Mouse (Mus musculus) stomach, embryonic 14.5 days (tissue): ENCODE results near the gene Dnah11. TPM values are rescaled to one million over a fixed set of nuclear protein-coding genes. Genes with fewer than 3 reads are reported as not detected.

Experiments used
- ATAC-seq: fragments of 200-750 bp; cut with Nextera tagmentation; 2 replicates; pipeline ENCODE4 v1.8.0; 2017; ENCODE audit warnings: low read depth, moderate TSS enrichment; ENCODE audit not compliant: insufficient number of reproducible peaks, insufficient read depth, low FRiP score
- H3K27ac ChIP-seq: fragments of 300-500 bp; sonication (generic); 2 replicates; pipeline ENCODE4 v1.5.1; 2014; ENCODE audit warnings: mild to moderate bottlenecking, low read length, moderate library complexity, mixed read lengths
- H3K27me3 ChIP-seq: fragments of 300-500 bp; sonication (generic); 2 replicates; pipeline ENCODE4 v1.6.1; 2014; ENCODE audit warnings: low read length, control low read depth, mixed read lengths; ENCODE audit not compliant: control insufficient read depth, insufficient read depth
- H3K36me3 ChIP-seq: fragments of 300-500 bp; sonication (generic); 2 replicates; pipeline ENCODE4 v1.6.1; 2014; ENCODE audit warnings: mild to moderate bottlenecking, control low read depth, low read length, moderate library complexity, mixed read lengths; ENCODE audit not compliant: control insufficient read depth, insufficient read depth
- H3K4me1 ChIP-seq: fragments of 300-500 bp; sonication (generic); 2 replicates; pipeline ENCODE4 v1.6.1; 2014; ENCODE audit warnings: low read length, control low read depth, mixed read lengths; ENCODE audit not compliant: control insufficient read depth, insufficient read depth
- H3K4me2 ChIP-seq: fragments of 300-500 bp; sonication (generic); replicated peaks from 2 replicates; pipeline ENCODE4 v1.6.1; 2014; ENCODE audit warnings: low read depth, low read length, control low read depth
- H3K4me3 ChIP-seq: fragments of 300-500 bp; sonication (generic); 2 replicates; pipeline ENCODE4 v1.5.1; 2014; ENCODE audit warnings: low read depth, low read length, control low read depth
- H3K9ac ChIP-seq: fragments of 300-500 bp; sonication (generic); replicated peaks from 2 replicates; pipeline ENCODE4 v1.6.1; 2014; ENCODE audit warnings: low read depth, mild to moderate bottlenecking, control low read depth, low read length, moderate library complexity, mixed read lengths
- H3K9me3 ChIP-seq: fragments of 300-500 bp; sonication (generic); 2 replicates; pipeline ENCODE4 v1.6.1; 2016; ENCODE audit warnings: low read depth, low read length, control low read depth; ENCODE audit not compliant: control insufficient read depth
- WGBS: fragments of 180-500 bp; shearing (Covaris S2); extraction: QIAGEN DNeasy Blood & Tissue Kit; methylation state at CpG from one replicate; pipeline ENCODE4 v1.1.7; 2014; 5-methylcytosine and 5-hydroxymethylcytosine counted together
- polyA plus RNA-seq: library from polyadenylated mRNA; unstranded; fragments of >200 nt; fragmentation: Nextera tagmentation; extraction: Ambion mirVana; gene quantifications from 2 replicates; pipeline ENCODE4 v1.2.1, GENCODE M21; 2014

Dnah11 gene
- polyA plus RNA-seq, 1 experiment from 2014 or later: 0.29 TPM

DNA sequence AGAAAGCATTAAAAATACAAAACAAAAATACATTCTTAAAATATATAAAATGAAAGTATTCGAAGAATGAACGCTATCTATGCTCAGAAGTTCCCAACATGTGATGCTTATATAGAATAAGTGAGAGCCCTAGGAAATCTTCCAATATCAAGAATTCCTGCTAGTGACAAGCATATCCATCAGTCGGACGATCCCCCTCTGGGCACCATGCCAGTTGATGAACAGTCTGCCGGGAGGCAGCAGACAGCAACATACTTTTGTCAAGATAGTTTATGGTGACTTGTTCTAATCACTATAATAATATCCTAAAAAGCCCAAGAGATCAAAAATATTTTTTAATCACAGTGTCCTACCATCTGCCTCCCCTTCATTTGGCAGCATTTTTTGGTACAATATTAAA, 114.7 kb downstream of the Dnah11 start:
- no peak for ATAC-seq
- 76% methylated on average over 5 of the region's 5 CpGs for WGBS
- no peak overlapping the region for H3K4me3 ChIP-seq
- H3K36me3 ChIP-seq: no peaks in the 10 kb centered on the region
- H3K9me3 ChIP-seq: no peaks in the 10 kb centered on the region
- H3K4me1 ChIP-seq: no peaks in the 10 kb centered on the region
- H3K4me2 ChIP-seq: no peak overlapping the region
- H3K9ac ChIP-seq: no peak overlapping the region
- H3K27me3 ChIP-seq: no peaks in the 10 kb centered on the region
- no peak overlapping the region for H3K27ac ChIP-seq

GRCm38 (mm10) chr12:118080441-118080840, 118.4 kb downstream of the Dnah11 start:
- H3K9me3 ChIP-seq: no peaks in the 10 kb centered on the region
- H3K4me2 ChIP-seq: no peak overlapping the region
- no peak overlapping the region for H3K9ac ChIP-seq
- H3K27me3 ChIP-seq: no peaks in the 10 kb centered on the region
- H3K27ac ChIP-seq: no peak overlapping the region
- 89% methylated on average over 6 of the region's 6 CpGs for WGBS
- H3K4me3 ChIP-seq: no peak overlapping the region
- no peak for ATAC-seq
- no peaks in the 10 kb centered on the region for H3K4me1 ChIP-seq
- no peaks in the 10 kb centered on the region for H3K36me3 ChIP-seq

DNA sequence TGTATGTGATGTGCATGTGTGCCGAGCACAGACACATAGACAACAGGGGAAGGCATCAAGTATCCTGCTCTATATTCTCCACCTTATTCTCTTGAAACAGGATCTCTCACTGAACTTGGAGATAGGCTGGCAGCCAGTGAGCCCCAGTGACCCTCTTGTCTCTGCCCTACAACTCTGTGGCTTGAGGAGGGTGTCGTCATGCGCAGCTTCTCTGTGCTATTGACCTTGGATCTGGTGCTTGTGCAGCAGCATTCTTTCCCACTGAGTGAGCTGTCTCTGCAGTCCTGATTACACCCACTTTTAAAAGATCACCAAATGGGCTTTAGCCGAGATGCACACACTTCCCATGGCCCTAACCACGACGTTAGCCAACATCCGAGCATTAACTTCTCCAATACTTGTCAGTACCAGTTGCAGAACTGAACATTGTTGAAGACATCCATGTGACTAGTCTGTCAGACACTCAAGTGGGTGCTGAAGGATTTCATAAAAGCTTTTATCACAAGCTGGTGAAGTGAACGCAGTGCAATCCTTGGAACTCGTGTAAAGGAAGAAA, 120.3 kb downstream of the Dnah11 start:
- H3K9ac ChIP-seq: no peak overlapping the region
- no peak for ATAC-seq
- H3K27me3 ChIP-seq: no peaks in the 10 kb centered on the region
- H3K4me1 ChIP-seq: no peaks in the 10 kb centered on the region
- no peak overlapping the region for H3K4me2 ChIP-seq
- H3K36me3 ChIP-seq: no peaks in the 10 kb centered on the region
- H3K4me3 ChIP-seq: no peak overlapping the region
- 78% methylated on average over 9 of the region's 9 CpGs for WGBS
- no peak overlapping the region for H3K27ac ChIP-seq
- H3K9me3 ChIP-seq: no peaks in the 10 kb centered on the region

GRCm38 (mm10) chr12:118076802-118077201, 122.0 kb downstream of the Dnah11 start:
- Histone ChIP-seq H3K9ac (no peak overlapping the region), H3K36me3 (no peaks in the 10 kb centered on the region), H3K4me2 (no peak overlapping the region), H3K9me3 (no peaks in the 10 kb centered on the region), H3K4me1 (no peaks in the 10 kb centered on the region), H3K27ac (no peak overlapping the region), H3K4me3 (no peak overlapping the region), H3K27me3 (no peaks in the 10 kb centered on the region)
- WGBS: 69% methylated on average over 3 of the region's 3 CpGs
- ATAC-seq: no peak

DNA sequence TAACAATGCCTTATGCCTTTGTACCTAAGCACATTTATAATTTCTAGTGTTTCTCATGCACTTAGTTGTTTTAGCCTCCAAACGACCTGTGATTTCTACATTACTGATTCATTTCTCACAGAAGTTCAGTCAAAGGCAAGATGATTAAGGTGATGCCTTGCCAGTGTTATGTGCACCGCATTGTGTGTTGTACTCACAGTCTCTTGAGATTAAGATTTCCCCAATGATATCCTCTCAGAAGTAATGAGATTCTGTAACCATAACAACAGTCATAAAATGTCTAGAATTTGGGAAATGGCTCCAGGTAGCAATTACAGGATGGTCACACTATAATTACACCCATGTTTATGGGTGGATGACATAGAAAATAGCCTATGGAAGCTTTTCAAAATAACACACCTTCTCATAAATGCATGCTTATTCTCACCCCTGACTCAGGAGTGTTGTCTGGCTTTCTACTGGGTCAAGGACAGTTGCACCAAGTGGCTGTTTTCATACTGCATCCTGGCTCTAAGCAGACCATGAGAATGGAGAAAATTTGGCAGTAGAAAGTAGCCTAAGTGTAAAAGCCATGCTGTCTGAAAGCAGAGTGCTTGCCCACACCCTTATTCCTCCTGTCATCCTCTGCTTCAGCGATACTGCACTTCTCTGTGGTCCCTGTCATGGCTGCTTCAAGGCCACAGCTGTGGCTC, 126.5 kb downstream of the Dnah11 start:
- Histone ChIP-seq H3K27me3 (no peaks in the 10 kb centered on the region), H3K27ac (no peak overlapping the region), H3K4me3 (no peak overlapping the region), H3K9ac (no peak overlapping the region), H3K36me3 (no peaks in the 10 kb centered on the region), H3K4me2 (no peak overlapping the region), H3K9me3 (no peaks in the 10 kb centered on the region), H3K4me1 (no peaks in the 10 kb centered on the region)
- WGBS: 75% methylated on average over 3 of the region's 3 CpGs
- ATAC-seq: no peak

DNA sequence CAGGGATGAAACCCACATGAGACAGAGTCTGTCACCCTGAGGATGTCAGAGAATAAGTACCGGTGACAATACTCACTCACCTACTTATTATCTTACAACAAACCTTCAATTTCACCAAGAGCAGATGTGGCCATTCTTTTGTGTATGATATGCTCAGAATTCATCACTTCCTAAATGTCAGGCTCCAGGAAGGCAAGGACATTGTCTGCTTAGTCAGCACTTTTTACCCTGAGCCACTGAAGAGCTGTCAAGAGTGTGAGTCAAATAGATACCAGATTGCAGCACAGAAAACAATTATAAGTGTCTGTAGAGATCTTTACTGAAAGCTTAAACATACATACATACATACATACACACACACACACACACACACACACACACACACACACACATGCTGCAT, 127.2 kb downstream of the Dnah11 start:
- H3K4me2 ChIP-seq: no peak overlapping the region
- no peak for ATAC-seq
- no peaks in the 10 kb centered on the region for H3K4me1 ChIP-seq
- H3K36me3 ChIP-seq: no peaks in the 10 kb centered on the region
- no peaks in the 10 kb centered on the region for H3K27me3 ChIP-seq
- WGBS: 91% methylated on average over 1 of the region's 1 CpGs
- H3K9ac ChIP-seq: no peak overlapping the region
- no peak overlapping the region for H3K4me3 ChIP-seq
- no peak overlapping the region for H3K27ac ChIP-seq
- H3K9me3 ChIP-seq: no peaks in the 10 kb centered on the region

- no peaks in the 10 kb centered on the region for H3K9me3 ChIP-seq
- 70% methylated on average over 4 of the region's 4 CpGs for WGBS
Measured at GRCm38 (mm10) chr12:118068785-118069184, 130.1 kb downstream of the Dnah11 start.

GRCm38 (mm10) chr12:118062343-118062742, 136.5 kb downstream of the Dnah11 start:
- H3K27ac ChIP-seq: no peak overlapping the region
- H3K36me3 ChIP-seq: no peaks in the 10 kb centered on the region
- no peak overlapping the region for H3K4me2 ChIP-seq
- H3K27me3 ChIP-seq: no peaks in the 10 kb centered on the region
- WGBS: 88% methylated on average over 6 of the region's 6 CpGs
- H3K9ac ChIP-seq: no peak overlapping the region
- H3K4me1 ChIP-seq: no peaks in the 10 kb centered on the region
- ATAC-seq: no peak
- no peak overlapping the region for H3K4me3 ChIP-seq
- H3K9me3 ChIP-seq: no peaks in the 10 kb centered on the region

More at GRCm38 (mm10) chr12:118068785-118069184, 130.1 kb downstream of the Dnah11 start:
- no peak for ATAC-seq
- no peak overlapping the region for H3K27ac ChIP-seq
- H3K36me3 ChIP-seq: no peaks in the 10 kb centered on the region
- H3K4me3 ChIP-seq: no peak overlapping the region
- no peaks in the 10 kb centered on the region for H3K4me1 ChIP-seq
- no peak overlapping the region for H3K4me2 ChIP-seq
- H3K27me3 ChIP-seq: no peaks in the 10 kb centered on the region
- no peak overlapping the region for H3K9ac ChIP-seq

- H3K4me1 ChIP-seq: no peaks in the 10 kb centered on the region
- H3K27ac ChIP-seq: no peak overlapping the region
- H3K4me3 ChIP-seq: no peak overlapping the region
- H3K9ac ChIP-seq: no peak overlapping the region
- H3K4me2 ChIP-seq: no peak overlapping the region
- ATAC-seq: no peak
- no peaks in the 10 kb centered on the region for H3K36me3 ChIP-seq
- WGBS: 77% methylated on average over 10 of the region's 10 CpGs
- H3K9me3 ChIP-seq: no peaks in the 10 kb centered on the region
- no peaks in the 10 kb centered on the region for H3K27me3 ChIP-seq
Measured at GRCm38 (mm10) chr12:118056876-118057275, 142.0 kb downstream of the Dnah11 start.
